Mouse (Mus musculus) layer of hippocampus, adult 18-20 months (tissue): ENCODE measurements around the gene Colq. TPM values are rescaled to one million over a fixed set of nuclear protein-coding genes. Genes with fewer than 3 reads are reported as not detected.

Source experiments
- DNase-seq, 2 experiments: peaks; one replicate each; pipeline ENCODE4 v3.0.0; 2022; ENCODE audit warnings: low spot score in 2 of 2
- total RNA-seq, 2 experiments: library from RNA; stranded (reverse); gene quantifications; 2 replicates each; pipeline ENCODE4 v1.2.3; 2021

Gene Colq
- total RNA-seq, 2 experiments from 2014 or later, result 0.18 to 0.47 TPM

DNA sequence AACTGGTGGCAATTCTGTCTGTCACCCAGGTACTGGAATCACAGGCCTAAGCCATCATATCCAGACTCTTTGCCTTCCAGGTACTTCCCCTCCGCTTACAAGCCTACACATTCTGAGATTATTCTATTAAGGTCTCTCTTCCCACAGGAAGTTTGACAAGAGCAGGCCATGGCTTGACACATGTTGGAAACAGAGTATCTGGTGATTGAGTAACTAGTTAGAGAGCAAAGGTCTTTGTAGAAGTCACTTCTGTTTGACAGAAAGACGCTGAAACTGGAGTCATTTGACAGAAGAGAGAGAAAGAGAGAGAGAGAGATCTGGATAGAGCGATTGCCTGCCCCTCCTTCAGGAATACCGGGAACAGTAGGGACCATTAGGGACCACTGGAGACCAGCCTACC, 60.3 kb downstream of the Colq start:
- DNase-seq, result no peak

DNA sequence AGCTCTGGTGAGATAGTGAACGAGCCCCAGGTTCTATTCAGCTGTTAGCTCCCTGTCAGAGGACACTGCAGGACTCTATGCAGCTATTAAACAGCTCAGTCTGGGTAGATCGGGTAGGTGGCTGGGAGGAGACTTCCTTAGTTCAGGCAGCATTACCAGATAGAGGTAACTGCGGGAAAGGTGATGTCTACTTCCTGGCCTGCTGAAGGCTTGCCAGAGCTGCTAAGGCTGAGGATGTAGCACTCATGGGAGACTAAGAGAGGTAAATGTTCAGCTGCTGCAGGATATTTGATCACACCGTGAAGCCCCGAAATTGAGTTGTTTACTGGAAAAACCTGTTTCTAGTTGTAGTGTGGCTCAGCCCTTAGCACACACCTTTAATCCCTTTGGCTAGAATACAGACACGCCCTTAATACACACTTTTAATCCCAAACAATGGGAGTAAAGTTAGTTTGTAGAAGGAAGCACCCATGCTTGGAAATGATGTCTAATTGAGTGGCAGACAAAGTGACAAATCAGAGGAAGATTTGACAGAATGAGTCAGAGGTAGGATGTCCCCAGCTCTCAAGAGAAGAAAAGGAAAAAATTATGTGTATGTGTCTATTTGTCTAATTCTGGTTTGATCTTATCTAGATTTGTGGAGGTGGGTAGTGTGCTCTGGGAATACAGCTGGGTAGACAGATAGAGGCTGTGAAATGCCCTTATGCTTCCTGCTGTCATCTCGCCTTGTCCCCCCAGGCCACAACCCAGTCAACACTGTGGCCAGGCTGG, 65.9 kb downstream of the Colq start:
- no peak for DNase-seq

DNA sequence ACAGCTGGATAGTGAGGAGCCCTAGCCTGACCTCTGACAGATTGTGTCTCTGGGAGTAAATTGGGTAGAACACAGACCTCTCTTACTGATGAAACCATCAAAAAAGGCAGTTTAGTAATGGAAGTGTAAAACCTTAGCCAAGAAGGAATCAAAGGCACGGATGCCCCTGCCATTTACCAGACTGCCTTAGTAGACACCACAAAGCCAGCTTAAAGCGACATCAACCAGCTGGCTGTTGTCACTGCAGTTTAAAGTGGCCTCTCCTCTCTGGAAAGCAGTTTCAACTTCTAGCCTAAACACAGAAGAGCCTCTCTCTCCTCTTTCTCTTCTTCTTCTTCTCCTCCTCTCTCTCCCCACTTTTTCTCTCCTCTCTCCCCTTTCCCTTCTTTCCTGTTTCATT, 69.8 kb downstream of the Colq start:
- peak in 1 of 2 experiments; percentile 22 for DNase-seq

DNA sequence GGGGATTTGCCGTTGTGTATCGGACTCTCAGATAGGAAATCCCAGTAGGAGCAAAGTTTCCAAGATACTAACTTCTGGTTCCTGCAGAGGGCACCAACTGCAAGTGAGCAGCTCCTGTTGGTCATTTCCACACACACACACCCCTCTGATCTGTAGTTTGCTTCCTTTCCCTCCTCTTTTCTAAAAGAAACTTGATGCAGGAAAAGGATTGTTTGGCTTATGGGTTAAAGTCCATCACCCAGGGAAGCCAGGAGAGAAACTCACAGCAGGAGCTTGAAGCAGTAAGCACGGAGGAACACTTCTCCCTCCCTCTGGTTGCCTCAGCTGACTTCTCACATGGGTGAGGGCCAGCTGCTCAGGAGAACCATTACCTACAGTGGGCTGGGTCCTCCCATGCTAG, 72.0 kb downstream of the Colq start:
- no peak for DNase-seq

DNA sequence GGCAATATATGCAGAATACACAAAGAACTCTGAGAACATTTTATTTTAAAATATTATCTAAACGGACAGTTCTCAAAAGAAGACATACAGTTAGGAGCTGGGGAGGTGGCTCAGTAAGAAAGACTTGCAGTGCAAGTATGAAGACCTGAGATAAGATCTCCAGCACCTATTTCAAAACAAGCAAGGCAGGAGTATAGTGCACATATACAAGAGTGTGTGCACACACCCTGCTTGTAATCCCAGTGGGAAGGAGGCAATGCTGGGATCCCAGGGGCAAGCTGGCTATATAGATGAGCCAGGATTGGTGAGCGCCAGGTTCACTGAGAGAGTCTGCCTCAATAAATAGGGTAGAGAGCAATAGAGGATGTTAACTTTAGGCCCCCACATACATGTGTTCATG, 75.2 kb downstream of the Colq start:
- DNase-seq, result no peak

DNA sequence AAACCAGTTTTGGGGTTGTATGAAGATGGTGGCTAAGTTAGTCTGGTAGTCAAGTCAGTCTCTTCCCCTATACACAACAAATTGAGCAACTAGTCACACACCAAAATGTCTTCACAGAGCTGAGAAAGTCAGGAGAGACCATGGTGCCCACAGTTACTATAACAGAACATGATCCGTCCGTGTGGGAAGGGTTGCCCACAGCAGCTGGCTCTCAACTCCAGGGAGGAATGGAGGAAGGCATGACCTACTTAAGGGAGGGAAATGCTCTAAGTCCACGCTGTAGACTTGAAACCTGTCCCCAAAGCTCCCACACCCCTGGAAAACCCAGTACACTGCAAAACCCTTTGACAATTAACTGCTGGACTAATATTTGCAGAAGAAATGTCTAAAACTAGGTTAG, 80.8 kb downstream of the Colq start:
- DNase-seq, result no peak

DNA sequence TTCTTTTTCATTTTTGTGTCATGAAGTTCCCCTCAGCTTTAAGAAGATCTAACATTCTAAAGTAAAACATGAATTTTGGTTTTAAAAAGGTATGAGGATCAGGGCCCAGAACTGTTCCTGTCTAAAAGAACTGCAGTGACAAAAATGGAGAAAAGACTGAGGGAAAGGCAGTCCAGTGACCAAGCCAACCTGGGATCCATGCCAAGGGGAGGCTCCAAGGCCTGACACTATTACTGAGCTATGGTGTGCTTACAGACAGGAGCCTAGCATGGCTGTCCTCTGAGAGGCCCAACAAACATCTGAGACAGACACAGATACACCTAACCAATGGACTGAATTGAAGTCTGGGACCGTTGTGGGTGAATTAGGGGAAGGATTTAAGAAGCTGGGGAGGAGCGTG, 81.2 kb downstream of the Colq start:
- no peak for DNase-seq

DNA sequence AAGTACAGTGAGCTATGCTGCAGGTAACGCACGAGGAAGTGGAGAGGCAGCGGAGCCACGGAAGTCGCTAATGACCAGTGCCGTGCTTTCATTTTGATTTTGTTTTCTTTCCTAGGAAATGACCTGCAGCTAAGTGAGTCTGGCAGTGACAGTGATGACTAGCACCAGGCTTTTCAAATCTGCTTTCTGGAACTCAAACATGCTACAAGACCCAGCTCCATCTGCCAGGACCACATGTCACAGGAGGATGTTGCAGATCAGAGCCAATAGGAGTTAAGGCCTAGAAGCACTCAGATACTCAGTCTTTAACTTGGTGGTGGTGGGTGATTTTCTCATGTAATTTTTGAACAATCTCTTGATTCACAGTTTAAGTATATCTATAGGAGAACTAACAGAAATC, 84.7 kb downstream of the Colq start:
- peak; percentile 66 to 90 for DNase-seq

DNA sequence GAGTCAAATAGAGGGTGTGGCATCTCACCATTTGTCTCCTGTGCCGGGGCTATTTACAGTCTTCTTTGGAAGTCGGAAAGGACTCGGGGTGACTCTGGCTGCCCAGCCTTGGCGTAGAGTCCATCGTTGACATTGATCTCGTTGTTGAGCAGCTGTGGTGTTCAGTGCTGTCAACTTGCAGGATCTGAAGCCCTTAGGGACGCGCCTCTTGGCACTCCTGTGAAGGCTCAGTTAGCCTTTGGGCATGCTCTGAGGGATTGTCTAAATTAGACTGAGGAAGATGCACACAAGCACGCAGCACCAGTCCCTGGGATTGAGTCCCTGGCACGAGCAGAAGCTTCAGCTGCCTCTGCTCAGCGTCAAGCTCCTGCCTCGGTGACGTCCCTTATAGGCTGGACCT, 87.7 kb downstream of the Colq start:
- DNase-seq, result no peak

DNA sequence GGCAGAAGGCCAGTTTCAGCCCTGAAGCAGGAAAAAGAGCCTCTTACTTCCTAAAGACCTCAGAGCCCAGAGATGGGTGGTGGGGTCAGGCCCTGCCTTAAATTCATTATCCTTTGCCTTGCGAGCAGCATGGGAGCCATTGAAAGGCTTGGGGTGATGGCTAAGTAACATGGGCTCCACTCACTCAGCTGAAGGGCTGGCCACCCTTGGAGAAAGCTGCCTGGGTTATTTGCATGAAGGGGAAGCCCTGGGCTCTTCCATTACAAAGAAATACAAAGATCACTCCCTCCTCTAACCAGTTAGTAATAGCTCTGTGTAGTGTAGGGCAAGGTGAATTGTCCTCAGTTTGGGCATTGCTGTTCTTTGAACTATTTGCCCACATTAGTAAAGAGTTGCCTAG, 91.6 kb downstream of the Colq start:
- no peak for DNase-seq

DNA sequence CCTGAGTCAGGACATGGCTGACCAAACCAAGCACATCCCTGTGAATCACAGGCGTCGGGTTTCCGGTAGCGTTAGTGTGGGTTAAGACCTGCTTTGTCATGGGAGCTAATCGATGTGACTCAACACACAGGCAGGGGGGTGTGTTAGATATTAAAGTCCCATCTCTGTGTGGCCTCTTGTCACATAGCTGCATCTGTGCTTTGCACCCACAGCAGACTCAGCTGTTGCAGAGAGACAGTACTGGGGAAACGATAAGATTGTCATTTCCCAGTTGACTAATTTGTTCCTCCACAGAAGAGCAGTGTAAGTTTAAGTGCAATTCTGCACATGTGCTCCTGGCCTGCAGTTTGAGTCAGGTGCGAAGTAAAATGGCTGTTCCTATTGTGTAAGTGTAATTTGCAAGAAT, 94.9 kb downstream of the Colq start:
- no peak for DNase-seq

DNA sequence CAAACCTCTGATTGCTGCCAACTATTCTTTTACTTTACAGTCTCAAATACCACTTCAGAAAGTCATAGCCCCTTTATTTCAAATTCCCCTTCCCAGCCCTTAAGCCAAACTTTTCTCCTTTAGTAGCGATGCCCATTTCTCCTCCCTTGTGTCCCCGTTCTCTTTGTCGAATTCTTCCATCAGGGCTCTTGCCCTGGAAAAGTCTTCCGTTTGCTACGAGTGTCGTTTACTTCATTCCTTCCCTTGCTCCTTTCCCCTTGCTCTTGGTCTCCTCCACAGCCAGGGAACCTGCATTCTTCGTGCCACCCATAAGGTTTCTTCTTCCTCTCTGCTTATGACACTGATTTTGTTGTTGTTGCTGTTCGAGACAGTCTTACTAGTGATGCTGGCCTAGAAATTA, 95.6 kb downstream of the Colq start:
- no peak for DNase-seq

DNA sequence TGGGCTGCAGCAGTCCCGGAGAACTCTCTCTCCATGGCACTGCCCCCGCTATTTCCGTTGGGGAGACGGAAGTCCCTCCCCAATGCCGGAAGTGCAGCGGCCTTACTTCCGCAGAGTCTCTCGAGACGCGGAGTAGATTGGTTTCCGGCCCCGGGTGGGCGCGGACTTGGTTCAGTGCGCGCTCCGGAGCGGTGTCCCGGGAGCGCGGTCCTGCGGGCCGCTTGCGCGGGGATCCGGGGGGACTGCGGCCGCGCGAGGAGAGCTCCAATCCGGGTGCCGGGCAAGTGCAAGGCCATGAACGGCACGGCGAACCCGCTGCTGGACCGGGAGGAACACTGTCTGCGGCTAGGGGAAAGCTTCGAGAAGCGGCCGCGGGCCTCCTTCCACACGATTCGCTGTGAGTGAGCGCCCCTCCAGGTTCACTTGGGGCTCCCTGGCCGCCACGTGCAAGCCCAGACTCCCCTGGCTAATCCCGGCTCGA, 96.1 kb downstream of the Colq start, which contains the start of gene Mettl6:
Gene Mettl6 (minus strand): TSS at position 66 of the 481 bp plus-strand sequence.
- peak; percentile 89 to 93 for DNase-seq

DNA sequence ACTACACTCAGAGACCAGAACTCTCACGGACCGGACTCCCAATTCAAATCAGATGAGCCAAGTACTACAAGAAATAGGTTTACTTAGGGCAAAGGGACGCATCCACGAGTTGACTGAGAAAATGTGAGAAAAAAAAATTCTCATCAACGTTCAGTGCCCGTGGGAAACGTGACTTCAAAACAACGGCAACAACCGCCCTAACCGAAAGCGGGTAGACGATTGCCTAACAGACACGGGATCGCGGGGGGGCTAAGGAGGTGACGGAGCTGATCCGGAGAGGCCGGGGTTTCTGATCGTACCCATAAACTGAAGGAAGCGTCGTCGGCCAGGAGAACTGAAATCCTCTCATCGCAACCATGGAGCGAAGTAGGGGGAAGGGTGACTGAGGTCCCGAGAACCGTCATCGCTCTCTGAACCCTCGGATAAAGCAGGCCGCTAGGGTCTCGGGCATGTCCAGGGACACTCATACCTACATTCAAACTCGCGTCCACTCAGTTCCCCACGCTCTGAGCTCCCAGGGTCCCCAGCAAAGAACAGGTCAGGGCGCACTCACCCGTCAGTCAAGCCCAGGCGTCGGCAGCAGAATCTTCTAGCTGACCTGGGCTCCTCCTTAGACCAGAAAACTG, 96.7 kb downstream of the Colq start, which contains the start of gene Eaf1:
Gene Eaf1 (plus strand): TSS at position 51 of the 626 bp plus-strand sequence.
- DNase-seq, result no peak

DNA sequence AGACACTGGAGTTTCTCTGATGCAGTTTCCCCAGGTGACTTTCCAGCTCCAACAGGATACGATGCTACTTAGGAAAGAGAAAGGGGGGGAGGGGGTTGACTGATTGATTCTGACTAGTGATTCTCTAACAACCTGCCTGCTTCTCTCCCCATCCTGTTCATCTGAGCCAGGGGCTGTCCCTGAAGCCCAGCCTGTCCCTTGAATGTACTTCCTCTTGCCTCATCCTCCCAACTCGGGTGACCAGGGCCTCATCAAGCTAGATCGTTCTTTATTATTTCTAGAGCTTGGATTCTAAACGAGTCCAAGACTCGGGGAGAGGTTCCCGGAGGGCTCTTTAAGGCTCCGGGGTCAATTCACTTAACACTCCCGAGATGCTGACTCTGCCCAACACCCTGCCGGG, 97.2 kb downstream of the Colq start:
- DNase-seq, result no peak

DNA sequence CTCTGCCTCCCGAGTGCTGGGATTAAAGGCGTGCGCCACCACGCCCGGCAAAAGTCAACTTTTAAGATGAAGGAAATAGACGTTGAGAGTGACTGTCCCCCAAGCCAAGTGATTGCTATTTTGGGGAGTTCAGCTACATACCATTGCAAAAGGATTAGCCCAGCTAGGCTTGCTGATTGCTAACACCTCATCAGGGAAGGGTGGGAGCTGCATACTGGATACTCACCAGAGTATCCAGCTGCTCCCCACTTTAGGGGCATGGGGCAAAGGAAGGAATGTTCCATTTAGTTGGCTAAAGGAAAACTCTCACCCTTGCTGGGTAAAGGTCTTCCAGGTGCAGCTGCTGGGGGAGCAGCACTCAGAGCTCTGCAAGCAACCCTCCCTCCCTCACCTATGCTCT, 103.1 kb downstream of the Colq start:
- no peak for DNase-seq

DNA sequence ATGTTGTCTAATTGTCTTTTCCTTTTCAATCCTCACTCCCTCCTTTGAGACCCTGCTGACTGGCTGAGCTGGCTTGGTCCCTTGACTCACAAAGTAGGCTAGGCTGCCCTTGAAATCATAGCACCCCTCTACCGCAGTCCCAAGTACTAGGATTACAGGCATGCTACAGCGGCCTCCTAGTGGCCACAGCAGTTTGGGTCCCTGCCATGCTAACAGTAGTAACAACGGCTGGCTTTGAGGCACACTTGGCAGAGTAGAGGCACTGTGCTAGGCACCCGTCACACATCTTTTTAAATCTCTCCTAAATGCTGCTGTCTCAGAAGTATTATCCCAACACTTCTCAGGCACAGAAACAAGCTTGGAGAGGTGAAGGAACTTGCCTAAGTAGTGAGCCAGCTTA, 104.7 kb downstream of the Colq start:
- DNase-seq, result no peak

DNA sequence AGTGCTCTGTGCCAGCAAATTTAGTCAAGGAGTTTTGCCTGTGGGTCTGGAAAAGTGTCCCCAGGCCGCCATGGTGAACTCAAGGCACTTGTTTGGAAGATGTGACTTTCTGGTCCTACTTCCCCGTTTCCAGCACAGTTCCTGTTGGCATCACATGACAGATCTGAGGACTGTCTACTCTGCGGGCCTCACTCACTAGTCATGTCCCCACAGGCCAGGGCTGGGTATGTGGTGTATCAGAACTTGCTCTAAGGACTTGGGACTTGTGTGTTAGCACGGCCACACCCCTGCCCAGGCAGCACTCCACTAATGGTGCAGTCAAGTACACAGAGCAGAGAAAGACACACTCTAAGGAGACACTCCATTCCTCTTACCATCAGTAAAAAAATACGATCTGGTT, 108.7 kb downstream of the Colq start:
- no peak for DNase-seq

DNA sequence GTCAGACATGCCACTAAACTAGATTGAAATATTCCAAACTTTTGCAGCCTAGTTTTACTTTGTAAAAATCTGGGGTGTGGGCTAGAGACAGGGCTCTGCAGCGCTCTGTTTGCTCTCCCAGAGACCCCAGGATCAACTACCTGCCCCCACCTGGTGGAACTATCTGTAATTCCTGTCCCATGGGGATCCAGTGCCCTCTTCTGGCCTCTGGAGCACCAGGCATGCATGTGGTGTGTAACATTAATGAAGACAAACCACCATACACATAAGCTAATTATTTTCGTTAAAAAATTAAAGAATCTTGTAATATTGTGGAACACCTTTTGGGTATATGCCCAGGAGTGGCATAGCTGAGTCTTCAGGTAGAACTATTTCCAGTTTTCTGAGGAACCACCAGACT, 117.8 kb downstream of the Colq start:
- no peak for DNase-seq
